Mouse (Mus musculus) testis, adult 2 months (tissue): Measurements from ENCODE around the gene Rnase10. TPM values are rescaled to one million over a fixed set of nuclear protein-coding genes. Genes with fewer than 3 reads are reported as not detected.
A peak's percentile ranks its signal among the peaks of the same experiment; 100 is the strongest.
"Not testable (repeated sequence)": the region's sequence is repeated elsewhere in the genome, so short reads cannot be mapped to it uniquely, and the experiment has no call there.

Experiments used
- H3K27ac ChIP-seq: fragments of 200-500 bp; 2 replicates; pipeline ENCODE4 v1.5.1; 2012; ENCODE audit warnings: low read depth, low read length; ENCODE audit not compliant: control insufficient read depth, insufficient read depth
- H3K27me3 ChIP-seq: fragments of 200-500 bp; 2 replicates; pipeline ENCODE4 v1.6.1; 2012; ENCODE audit warnings: mild to moderate bottlenecking, low read length, moderate library complexity; ENCODE audit not compliant: control insufficient read depth, insufficient read depth
- H3K36me3 ChIP-seq: fragments of 200-500 bp; 2 replicates; pipeline ENCODE4 v1.6.1; 2012; ENCODE audit warnings: mild to moderate bottlenecking, low read length; ENCODE audit not compliant: control insufficient read depth, insufficient read depth
- H3K4me1 ChIP-seq: fragments of 200-500 bp; 2 replicates; pipeline ENCODE4 v1.6.1; 2012; ENCODE audit warnings: low read length; ENCODE audit not compliant: control insufficient read depth, insufficient read depth
- H3K4me3 ChIP-seq: fragments of 200-500 bp; 2 replicates; pipeline ENCODE4 v1.5.1; 2012; ENCODE audit warnings: low read depth, mild to moderate bottlenecking, low read length, moderate library complexity, mixed read lengths; ENCODE audit not compliant: control insufficient read depth
- CTCF ChIP-seq: fragments of 200-500 bp; IDR thresholded peaks from 2 replicates; pipeline ENCODE4 v1.5.1; 2012; ENCODE audit warnings: low read depth, mild to moderate bottlenecking, inconsistent platforms, low read length, moderate library complexity; ENCODE audit not compliant: control insufficient read depth, insufficient read depth, insufficient replicate concordance
- POLR2A ChIP-seq: fragments of 200-500 bp; IDR thresholded peaks from 2 replicates; pipeline ENCODE4 v1.6.1; 2012; ENCODE audit warnings: low read depth, mild to moderate bottlenecking, inconsistent platforms, low read length, moderate library complexity; ENCODE audit not compliant: control insufficient read depth
- polyA plus RNA-seq: library from polyadenylated mRNA; depleted of rRNA; stranded (reverse); fragments of >200 nt; gene quantifications from 2 replicates; pipeline ENCODE4 v1.2.3, GENCODE M21; 2012; rRNA removed

Gene Rnase10
- 2.7 and 3.7 TPM in 2 replicates for polyA plus RNA-seq

DNA sequence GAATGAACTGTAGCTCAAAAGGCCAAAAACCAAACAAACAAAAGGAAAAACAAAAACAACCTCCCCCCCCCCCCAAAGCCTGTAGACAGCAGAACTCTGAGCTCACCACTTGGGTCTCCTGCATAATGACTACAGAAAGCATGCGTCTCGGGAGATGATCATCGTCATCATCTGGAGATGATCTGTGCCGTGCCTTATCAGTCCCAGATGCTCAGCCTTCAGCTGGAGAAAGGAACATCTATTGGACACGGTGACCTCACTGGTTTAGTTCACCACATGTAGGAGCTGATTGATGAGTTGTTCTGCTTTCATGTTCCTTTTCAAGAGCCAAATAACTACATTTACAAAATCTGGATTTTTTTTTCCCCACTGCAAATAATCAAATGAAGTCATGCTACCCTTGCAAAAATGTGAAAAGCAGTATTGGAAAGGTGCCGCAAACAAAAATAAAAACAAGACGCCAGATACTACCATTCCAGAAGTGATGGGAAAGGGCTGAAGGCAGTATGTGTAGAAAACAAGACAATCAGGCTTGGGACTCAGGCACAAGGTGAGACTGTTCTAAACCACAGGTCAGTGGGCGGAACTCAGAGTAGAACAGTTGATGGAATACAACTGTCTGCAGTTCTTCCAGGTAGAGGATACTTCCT is at the start of gene Rnase10:
Gene Rnase10, plus strand, starts transcription at position 600 of the 650 bp plus-strand sequence.
- H3K4me1 ChIP-seq = peaks cover 11% of the 10 kb centered on the region
- H3K27me3 ChIP-seq = no peaks in the 10 kb centered on the region
- no peaks in the 10 kb centered on the region for H3K36me3 ChIP-seq
- no peak for TF ChIP-seq POLR2A
- TF ChIP-seq CTCF = no peak
- peak within 1 kb of the TSS; percentile 53 for H3K4me3 ChIP-seq
- peak within 1 kb of the TSS; percentile 66 for H3K27ac ChIP-seq

DNA sequence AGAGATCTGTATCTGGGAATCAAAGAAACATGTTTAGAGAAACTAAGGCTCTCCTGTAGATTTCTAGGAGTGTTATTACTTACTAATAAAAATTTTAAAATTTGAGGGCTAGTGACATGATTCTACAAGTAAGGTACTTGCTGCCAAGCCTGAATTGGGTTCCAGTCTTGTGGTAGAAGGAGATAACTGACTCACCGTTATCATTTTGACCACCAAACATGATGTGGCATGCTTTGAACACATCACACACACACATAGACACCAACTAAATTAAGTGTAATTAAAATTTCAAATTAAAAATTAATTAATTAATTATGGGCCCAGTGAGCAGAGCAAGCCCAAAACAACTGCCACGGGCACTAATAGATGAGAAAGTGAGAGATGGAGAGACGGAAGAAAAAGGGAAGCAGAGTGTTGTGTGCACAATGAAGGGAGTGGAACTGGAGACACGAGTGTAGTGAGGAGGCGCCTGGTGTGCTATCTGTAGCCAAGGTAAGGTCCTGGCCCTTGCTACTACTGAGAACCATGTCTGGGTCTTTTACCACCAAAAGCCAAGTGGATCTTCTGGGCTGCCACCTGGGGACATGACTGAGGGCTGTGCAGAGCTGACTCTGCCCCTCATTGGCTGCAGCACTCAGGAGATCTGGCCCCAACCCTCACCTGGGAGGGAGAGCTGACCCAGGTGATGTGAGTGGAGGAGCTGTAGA is 49.1 kb upstream of the Rnase10 start:
- H3K36me3 ChIP-seq = not testable (repeated sequence)

DNA sequence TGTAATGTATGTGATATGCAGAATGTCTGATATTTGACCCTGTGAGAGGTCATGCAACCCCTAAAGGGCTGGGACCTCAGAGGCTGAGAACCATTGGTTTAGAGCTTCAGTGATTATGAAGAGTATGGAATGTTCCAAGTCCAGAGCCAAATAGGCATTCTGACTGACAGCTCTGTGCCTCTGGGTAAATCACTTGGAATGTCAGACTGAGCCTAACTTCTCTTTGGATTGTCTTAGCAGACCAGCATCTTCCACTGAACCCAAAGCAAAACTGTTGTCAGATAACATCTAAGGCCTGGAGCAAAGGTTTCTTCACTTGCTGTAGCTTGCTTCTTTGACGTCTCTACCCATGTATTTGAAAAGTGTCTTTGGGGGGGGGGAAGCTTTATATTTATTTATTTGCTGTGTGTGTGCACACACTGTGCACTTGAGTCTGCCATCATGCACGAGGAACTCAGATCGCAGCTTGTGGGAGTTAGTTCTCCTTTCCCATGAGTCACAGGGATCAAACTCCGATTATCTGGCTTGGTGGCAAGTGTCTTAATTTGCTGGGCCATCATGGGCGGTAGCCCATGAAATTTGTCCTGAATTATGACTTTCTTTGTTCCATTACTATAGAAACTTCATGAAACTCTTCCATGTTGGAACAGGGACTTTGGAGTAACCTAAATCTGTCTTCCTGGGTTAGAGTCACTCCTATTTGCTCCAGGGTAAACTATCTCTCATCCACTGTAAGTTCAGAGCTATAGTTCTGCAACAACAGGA is 39.2 kb upstream of the Rnase10 start:
- no peak for TF ChIP-seq CTCF
- H3K4me1 ChIP-seq = no peaks in the 10 kb centered on the region
- no peak overlapping the region for H3K27ac ChIP-seq
- no peaks in the 10 kb centered on the region for H3K27me3 ChIP-seq
- H3K36me3 ChIP-seq = no peaks in the 10 kb centered on the region
- no peak overlapping the region for H3K4me3 ChIP-seq

More for the DNA sequence above, 49.1 kb upstream of the Rnase10 start:
- H3K27ac ChIP-seq, H3K4me3 ChIP-seq, H3K4me1 ChIP-seq, H3K27me3 ChIP-seq: not testable (repeated sequence)

DNA sequence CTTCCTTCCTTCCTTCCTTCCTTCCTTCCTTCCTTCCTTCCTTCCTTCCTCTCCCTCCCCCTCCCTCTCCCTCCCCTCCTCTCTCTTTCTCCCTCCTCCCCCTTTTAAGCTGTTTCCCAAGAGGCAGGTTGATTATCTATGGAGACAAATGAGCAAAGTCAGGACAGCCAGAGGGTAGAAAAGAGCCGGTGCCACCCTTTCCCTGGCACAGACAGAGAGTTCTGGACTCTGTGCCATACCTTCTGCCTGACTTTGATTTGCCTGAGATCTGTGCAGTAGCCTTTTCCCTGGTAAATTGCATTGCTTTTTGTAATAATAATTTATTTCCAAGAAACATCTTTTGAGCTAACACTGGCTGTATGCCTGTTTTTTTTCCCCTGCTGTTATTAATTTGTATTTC is 38.5 kb upstream of the Rnase10 start:
- Histone ChIP-seq H3K4me1 (no peaks in the 10 kb centered on the region), H3K4me3 (no peak overlapping the region), H3K36me3 (no peaks in the 10 kb centered on the region), H3K27ac (no peak overlapping the region), H3K27me3 (no peaks in the 10 kb centered on the region)
- TF ChIP-seq CTCF (no peak), POLR2A (no peak)

DNA sequence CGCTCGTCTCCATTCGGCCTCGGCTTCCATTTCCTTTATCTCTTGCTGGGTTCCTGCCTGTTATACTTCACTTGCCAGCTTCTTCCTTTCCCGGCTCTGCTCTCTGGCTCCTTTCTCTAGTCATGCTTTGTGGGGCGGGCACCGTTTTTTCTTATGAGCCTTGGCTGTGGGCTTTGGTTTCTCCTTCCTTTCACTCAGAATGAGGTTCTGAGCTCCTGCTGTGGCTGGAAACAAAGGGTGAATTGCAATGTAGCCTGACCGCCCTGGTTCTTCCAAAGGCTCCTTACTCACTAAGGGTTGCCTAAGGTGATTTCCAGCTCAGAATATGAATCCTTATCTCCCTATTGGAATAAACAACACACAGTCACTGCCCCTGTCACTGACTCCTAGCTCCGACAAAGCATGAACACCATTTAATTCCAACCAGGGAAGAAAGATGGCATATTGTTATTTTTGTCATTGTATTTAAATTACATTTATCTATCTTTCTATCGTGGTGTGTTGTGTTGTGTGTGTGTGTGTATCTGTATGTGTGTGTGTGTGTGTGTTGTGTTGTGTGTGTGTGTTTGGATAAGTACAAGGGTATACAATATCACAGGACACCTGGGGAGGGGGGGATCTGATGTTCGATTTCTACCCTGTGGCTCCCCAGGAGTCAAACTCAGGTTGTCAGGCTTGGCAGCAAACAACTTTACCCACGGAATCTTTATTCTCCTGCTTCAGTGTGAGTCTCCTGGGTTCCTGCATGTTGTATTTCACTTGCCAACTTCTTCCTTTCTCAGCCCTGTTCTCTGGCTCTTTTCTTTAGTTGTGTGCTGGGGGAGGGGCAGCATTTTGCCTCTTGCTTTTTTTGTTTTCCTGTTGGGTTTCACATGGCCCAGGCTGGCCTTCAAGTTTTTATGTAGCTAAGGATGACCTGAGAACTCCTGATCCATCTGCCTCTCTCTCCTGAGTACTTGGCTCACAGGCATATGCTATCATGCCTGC is 37.7 kb upstream of the Rnase10 start:
- no peaks in the 10 kb centered on the region for H3K27me3 ChIP-seq
- TF ChIP-seq POLR2A (no peak), CTCF (no peak)
- no peaks in the 10 kb centered on the region for H3K36me3 ChIP-seq
- no peaks in the 10 kb centered on the region for H3K4me1 ChIP-seq
- H3K4me3 ChIP-seq = no peak overlapping the region
- no peak overlapping the region for H3K27ac ChIP-seq

DNA sequence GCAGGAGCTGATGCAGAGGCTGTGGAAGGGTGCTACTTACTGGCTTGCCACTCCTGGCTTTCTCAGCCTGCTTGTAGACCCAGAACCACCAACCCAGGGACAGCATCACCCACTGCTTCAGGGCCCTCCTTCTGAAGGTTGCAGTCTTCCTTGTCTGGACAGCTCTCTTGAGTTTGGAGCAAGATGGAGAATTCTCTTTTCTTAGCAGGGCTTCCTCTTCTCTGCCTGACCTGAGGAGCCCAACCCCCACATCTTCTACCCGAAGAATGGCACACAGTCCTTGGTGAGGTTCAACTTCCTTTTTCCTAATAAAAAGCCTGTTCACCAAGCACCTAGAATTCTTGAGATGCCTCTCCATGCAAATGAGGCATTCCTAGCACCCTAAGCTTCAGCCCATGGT is 36.7 kb upstream of the Rnase10 start:
- TF ChIP-seq CTCF = no peak
- TF ChIP-seq POLR2A = no peak
- Histone ChIP-seq H3K4me3 (no peak overlapping the region), H3K27ac (no peak overlapping the region), H3K27me3 (no peaks in the 10 kb centered on the region), H3K4me1 (no peaks in the 10 kb centered on the region), H3K36me3 (no peaks in the 10 kb centered on the region)

DNA sequence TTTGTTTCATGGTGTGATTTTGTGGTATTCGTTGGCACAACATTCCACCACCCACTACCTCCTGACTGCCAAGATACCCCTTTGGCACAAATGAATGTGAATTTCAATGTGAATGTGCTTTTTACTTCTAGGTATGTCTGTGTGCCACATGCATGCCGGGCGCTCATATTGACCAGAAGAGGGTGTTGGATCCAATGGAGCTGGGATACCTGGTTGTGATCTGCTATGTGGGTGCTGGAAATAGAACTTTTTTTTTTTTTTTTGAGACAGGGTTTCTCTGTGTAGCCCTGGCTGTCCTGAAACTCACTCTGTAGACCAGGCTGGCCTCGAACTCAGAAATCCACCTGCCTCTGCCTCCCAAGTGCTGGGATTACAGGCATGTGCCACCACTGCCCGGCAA is 34.5 kb upstream of the Rnase10 start:
- H3K36me3 ChIP-seq, H3K27ac ChIP-seq, H3K4me3 ChIP-seq, H3K27me3 ChIP-seq, H3K4me1 ChIP-seq: not testable (repeated sequence)
